Mouse (Mus musculus): ENCODE results near the gene Phlpp2. TPM values are rescaled to one million over a fixed set of nuclear protein-coding genes. Genes with fewer than 3 reads are reported as not detected.

Gene Phlpp2
- polyA plus RNA-seq, 1 experiment: 6.5 TPM

GRCm38 (mm10) chr8:109992166-109992565, 123.8 kb downstream of the Phlpp2 start:
- Histone ChIP-seq H3K4me3 (ENCODE audit: insufficient read depth, low read depth, low read length) (no peak overlapping the region), H3K27me3 (replicated peaks; ENCODE audit: control insufficient read depth, insufficient read depth, low read length) (no peaks in the 10 kb centered on the region), H3K4me1 (ENCODE audit: control insufficient read depth, insufficient read depth, low read length) (no peaks in the 10 kb centered on the region), H3K36me3 (ENCODE audit: control insufficient read depth, insufficient read depth, low read length) (no peaks in the 10 kb centered on the region), H3K27ac (ENCODE audit: insufficient read depth, low read depth, low read length) (no peak overlapping the region)
- DNase-seq: no peak
- WGBS: 49% methylated on average over 5 of the region's 5 CpGs
- TF ChIP-seq CTCF (conservative IDR thresholded peaks at IDR 0.05; ENCODE audit: insufficient read depth, insufficient read length, low read depth, low read length): no peak
- TF ChIP-seq POLR2A (IDR thresholded peaks at IDR 0.05; ENCODE audit: low read depth, low read length): no peak

- no peaks in the 10 kb centered on the region for H3K4me1 ChIP-seq (ENCODE audit: control insufficient read depth, insufficient read depth, low read length)
- no peaks in the 10 kb centered on the region for H3K27me3 ChIP-seq (replicated peaks; ENCODE audit: control insufficient read depth, insufficient read depth, low read length)
- H3K27ac ChIP-seq (ENCODE audit: insufficient read depth, low read depth, low read length): no peak overlapping the region
- 56% methylated on average over 1 of the region's 1 CpGs for WGBS
- no peak for DNase-seq
- TF ChIP-seq CTCF (conservative IDR thresholded peaks at IDR 0.05; ENCODE audit: insufficient read depth, insufficient read length, low read depth, low read length): no peak
- TF ChIP-seq POLR2A (IDR thresholded peaks at IDR 0.05; ENCODE audit: low read depth, low read length): no peak
- H3K4me3 ChIP-seq (ENCODE audit: insufficient read depth, low read depth, low read length): no peak overlapping the region
- H3K36me3 ChIP-seq (ENCODE audit: control insufficient read depth, insufficient read depth, low read length): no peaks in the 10 kb centered on the region
Observed at GRCm38 (mm10) chr8:109992951-109993350, 124.6 kb downstream of the Phlpp2 start.

Other genes with a start within 250 kb of the Phlpp2 start
- gene Ist1, start 175.3 kb upstream of the Phlpp2 start, polyA plus RNA-seq (2012; rRNA removed): 49.5 and 54.0 TPM in 2 replicates
- 9.6 and 10.7 TPM in 2 replicates for gene Zfp821, start 163.0 kb upstream of the Phlpp2 start, polyA plus RNA-seq (2012; rRNA removed)
- gene Atxn1l, start 130.8 kb upstream of the Phlpp2 start, polyA plus RNA-seq (2012; rRNA removed): 16.9 and 17.2 TPM in 2 replicates
- gene Ap1g1, start 90.0 kb upstream of the Phlpp2 start, polyA plus RNA-seq (2012; rRNA removed): 67.0 and 72.0 TPM in 2 replicates
- gene Marveld3, start 93.7 kb downstream of the Phlpp2 start, polyA plus RNA-seq (2012; rRNA removed): 10.7 and 10.8 TPM in 2 replicates
- 0.04 TPM in 1 of 2 replicates, not detected in the other for gene Tat, start 121.9 kb downstream of the Phlpp2 start, polyA plus RNA-seq (2012; rRNA removed)
- 0.34 and 0.59 TPM in 2 replicates for gene Chst4, start 171.2 kb downstream of the Phlpp2 start, polyA plus RNA-seq (2012; rRNA removed)
- gene Zfp612, start 211.2 kb downstream of the Phlpp2 start, polyA plus RNA-seq (2012; rRNA removed): 2.2 and 2.3 TPM in 2 replicates
- gene Gm21964, start 232.7 kb downstream of the Phlpp2 start, polyA plus RNA-seq (2012; rRNA removed): not detected in 2 replicates
- gene Gm17720, start 234.2 kb downstream of the Phlpp2 start, polyA plus RNA-seq (2012; rRNA removed): not detected in 2 replicates

Measured in kidney, adult 2 months (tissue).